Mouse (Mus musculus): ENCODE results near the gene Asic2. TPM values are rescaled to one million over a fixed set of nuclear protein-coding genes. Genes with fewer than 3 reads are reported as not detected.

Gene Asic2
- polyA plus RNA-seq, 1 experiment: not detected

DNA sequence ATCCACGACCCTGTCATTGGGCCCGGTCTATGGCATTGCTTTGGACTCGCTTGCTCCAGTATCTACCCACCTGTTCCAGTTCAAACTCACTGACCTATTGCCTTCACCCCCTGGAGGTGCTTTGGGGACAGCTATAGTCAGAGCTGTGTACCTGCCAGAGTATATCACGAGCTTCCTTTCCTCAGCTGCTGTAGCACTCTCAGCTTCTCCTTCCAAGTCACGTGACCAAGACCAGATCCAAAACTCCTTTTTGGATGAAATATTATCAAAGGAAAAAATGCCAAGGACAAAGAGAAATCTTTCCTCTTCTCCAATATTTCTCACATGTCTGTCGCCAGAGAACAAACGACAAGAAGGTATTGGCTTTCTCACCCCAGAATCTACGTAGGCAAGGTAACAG is 645.8 kb downstream of the Asic2 start:
- H3K4me1 ChIP-seq (ENCODE audit: control insufficient read depth): no peaks in the 10 kb centered on the region
- H3K36me3 ChIP-seq (ENCODE audit: control insufficient read depth): no peaks in the 10 kb centered on the region
- H3K27me3 ChIP-seq (ENCODE audit: control insufficient read depth): no peaks in the 10 kb centered on the region
- H3K4me3 ChIP-seq (replicated peaks): no peak overlapping the region
- TF ChIP-seq GATA1 (IDR thresholded peaks at IDR 0.05; ENCODE audit: low read length): no peak
- no peak for TF ChIP-seq TAL1 (IDR thresholded peaks at IDR 0.05; ENCODE audit: low read length)
- no peaks in the 10 kb centered on the region for H3K9me3 ChIP-seq (ENCODE audit: control insufficient read depth, low read length)

GRCm38 (mm10) chr11:81290041-81290440 is 678.2 kb downstream of the Asic2 start:
- no peak overlapping the region for H3K4me3 ChIP-seq (replicated peaks)
- H3K36me3 ChIP-seq (ENCODE audit: control insufficient read depth): no peaks in the 10 kb centered on the region
- no peaks in the 10 kb centered on the region for H3K9me3 ChIP-seq (ENCODE audit: control insufficient read depth, low read length)
- TF ChIP-seq TAL1 (IDR thresholded peaks at IDR 0.05; ENCODE audit: low read length) (no peak), GATA1 (IDR thresholded peaks at IDR 0.05; ENCODE audit: low read length) (no peak)
- no peaks in the 10 kb centered on the region for H3K4me1 ChIP-seq (ENCODE audit: control insufficient read depth)
- H3K27me3 ChIP-seq (ENCODE audit: control insufficient read depth): no peaks in the 10 kb centered on the region

DNA sequence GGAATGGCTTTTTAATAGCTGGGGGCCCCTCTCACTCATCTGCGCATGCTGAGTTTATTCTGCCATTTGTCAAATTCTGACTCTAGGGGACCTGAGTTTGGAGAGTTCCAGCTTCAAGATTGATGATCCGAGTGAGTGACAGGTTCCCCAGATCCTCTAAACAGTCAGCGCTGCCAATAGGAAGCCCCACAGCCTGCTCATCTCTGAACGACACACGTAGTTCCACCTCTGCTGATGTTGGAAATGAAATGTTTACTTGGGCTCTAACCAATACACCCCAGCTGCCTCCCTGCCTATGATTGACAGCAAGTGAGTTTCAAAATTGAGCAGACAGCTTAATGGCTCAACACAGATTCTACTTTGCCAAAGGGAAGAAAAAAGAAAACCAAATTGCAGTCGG is 685.1 kb downstream of the Asic2 start:
- no peak for TF ChIP-seq TAL1 (IDR thresholded peaks at IDR 0.05; ENCODE audit: low read length)
- TF ChIP-seq GATA1 (IDR thresholded peaks at IDR 0.05; ENCODE audit: low read length): no peak
- no peak overlapping the region for H3K4me3 ChIP-seq (replicated peaks)
- H3K4me1 ChIP-seq (ENCODE audit: control insufficient read depth): no peaks in the 10 kb centered on the region
- H3K27me3 ChIP-seq (ENCODE audit: control insufficient read depth): no peaks in the 10 kb centered on the region
- H3K36me3 ChIP-seq (ENCODE audit: control insufficient read depth): no peaks in the 10 kb centered on the region
- H3K9me3 ChIP-seq (ENCODE audit: control insufficient read depth, low read length): peaks cover 5% of the 10 kb centered on the region

DNA sequence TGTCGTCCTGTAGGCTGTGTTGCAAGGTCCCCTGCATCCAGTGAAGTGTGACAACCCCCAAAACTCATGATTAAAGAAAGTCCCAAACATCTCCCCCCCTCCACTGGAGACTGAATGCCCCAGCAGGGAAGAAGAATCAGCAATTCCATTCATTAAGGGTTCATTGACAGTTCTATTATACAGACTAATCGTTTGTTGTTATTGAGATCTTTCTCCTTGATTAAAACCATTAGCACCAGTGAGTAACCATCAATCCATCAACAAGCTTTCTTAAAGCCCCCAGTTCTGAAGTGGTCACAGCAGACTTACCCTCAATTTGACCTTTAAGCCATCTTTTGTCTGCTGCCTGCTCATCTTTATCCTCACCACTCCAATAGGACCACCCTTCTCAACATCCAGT is 688.2 kb downstream of the Asic2 start:
- no peaks in the 10 kb centered on the region for H3K4me1 ChIP-seq (ENCODE audit: control insufficient read depth)
- H3K27me3 ChIP-seq (ENCODE audit: control insufficient read depth): no peaks in the 10 kb centered on the region
- no peak overlapping the region for H3K4me3 ChIP-seq (replicated peaks)
- no peaks in the 10 kb centered on the region for H3K36me3 ChIP-seq (ENCODE audit: control insufficient read depth)
- H3K9me3 ChIP-seq (ENCODE audit: control insufficient read depth, low read length): peaks cover 7% of the 10 kb centered on the region
- TF ChIP-seq GATA1 (IDR thresholded peaks at IDR 0.05; ENCODE audit: low read length): no peak
- TF ChIP-seq TAL1 (IDR thresholded peaks at IDR 0.05; ENCODE audit: low read length): no peak

GRCm38 (mm10) chr11:81277406-81277805 is 690.9 kb downstream of the Asic2 start:
- Histone ChIP-seq H3K4me1 (ENCODE audit: control insufficient read depth) (no peaks in the 10 kb centered on the region), H3K36me3 (ENCODE audit: control insufficient read depth) (no peaks in the 10 kb centered on the region), H3K9me3 (ENCODE audit: control insufficient read depth, low read length) (peaks cover 7% of the 10 kb centered on the region), H3K4me3 (replicated peaks) (no peak overlapping the region), H3K27me3 (ENCODE audit: control insufficient read depth) (no peaks in the 10 kb centered on the region)
- TF ChIP-seq TAL1 (IDR thresholded peaks at IDR 0.05; ENCODE audit: low read length): no peak
- TF ChIP-seq GATA1 (IDR thresholded peaks at IDR 0.05; ENCODE audit: low read length): no peak

- Histone ChIP-seq H3K9me3 (ENCODE audit: control insufficient read depth, low read length) (no peaks in the 10 kb centered on the region), H3K27me3 (ENCODE audit: control insufficient read depth) (no peaks in the 10 kb centered on the region), H3K4me1 (ENCODE audit: control insufficient read depth) (no peaks in the 10 kb centered on the region), H3K4me3 (replicated peaks) (no peak overlapping the region), H3K36me3 (ENCODE audit: control insufficient read depth) (no peaks in the 10 kb centered on the region)
- TF ChIP-seq GATA1 (IDR thresholded peaks at IDR 0.05; ENCODE audit: low read length) (no peak), TAL1 (IDR thresholded peaks at IDR 0.05; ENCODE audit: low read length) (no peak)
Observed at GRCm38 (mm10) chr11:81272677-81273418, 695.4 kb downstream of the Asic2 start.

DNA sequence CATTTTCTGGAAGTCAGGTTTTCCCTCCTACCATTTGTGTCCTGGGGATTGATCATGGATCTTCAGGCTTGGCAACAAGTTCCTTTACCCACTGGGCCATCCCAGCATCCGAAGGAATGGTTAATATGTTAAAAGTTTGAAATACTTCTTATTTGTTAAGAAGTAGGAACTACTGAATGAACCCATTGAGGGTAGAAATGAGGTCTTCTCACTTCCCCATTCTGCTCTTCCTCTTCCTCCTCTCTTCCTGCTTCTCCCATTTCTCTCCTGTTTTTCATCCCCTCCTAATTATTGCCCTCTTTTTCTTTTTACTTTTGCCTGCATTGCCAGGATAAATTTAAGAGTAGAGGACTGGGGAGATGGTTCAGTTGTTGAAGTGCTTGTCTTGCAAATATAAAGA is 696.8 kb downstream of the Asic2 start:
- no peaks in the 10 kb centered on the region for H3K9me3 ChIP-seq (ENCODE audit: control insufficient read depth, low read length)
- no peaks in the 10 kb centered on the region for H3K27me3 ChIP-seq (ENCODE audit: control insufficient read depth)
- no peak for TF ChIP-seq TAL1 (IDR thresholded peaks at IDR 0.05; ENCODE audit: low read length)
- TF ChIP-seq GATA1 (IDR thresholded peaks at IDR 0.05; ENCODE audit: low read length): no peak
- H3K4me1 ChIP-seq (ENCODE audit: control insufficient read depth): no peaks in the 10 kb centered on the region
- H3K4me3 ChIP-seq (replicated peaks): no peak overlapping the region
- H3K36me3 ChIP-seq (ENCODE audit: control insufficient read depth): no peaks in the 10 kb centered on the region

GRCm38 (mm10) chr11:81270518-81270917 is 697.7 kb downstream of the Asic2 start:
- H3K4me3 ChIP-seq (replicated peaks): no peak overlapping the region
- no peak for TF ChIP-seq TAL1 (IDR thresholded peaks at IDR 0.05; ENCODE audit: low read length)
- no peak for TF ChIP-seq GATA1 (IDR thresholded peaks at IDR 0.05; ENCODE audit: low read length)
- no peaks in the 10 kb centered on the region for H3K9me3 ChIP-seq (ENCODE audit: control insufficient read depth, low read length)
- H3K27me3 ChIP-seq (ENCODE audit: control insufficient read depth): no peaks in the 10 kb centered on the region
- no peaks in the 10 kb centered on the region for H3K36me3 ChIP-seq (ENCODE audit: control insufficient read depth)
- no peaks in the 10 kb centered on the region for H3K4me1 ChIP-seq (ENCODE audit: control insufficient read depth)

DNA sequence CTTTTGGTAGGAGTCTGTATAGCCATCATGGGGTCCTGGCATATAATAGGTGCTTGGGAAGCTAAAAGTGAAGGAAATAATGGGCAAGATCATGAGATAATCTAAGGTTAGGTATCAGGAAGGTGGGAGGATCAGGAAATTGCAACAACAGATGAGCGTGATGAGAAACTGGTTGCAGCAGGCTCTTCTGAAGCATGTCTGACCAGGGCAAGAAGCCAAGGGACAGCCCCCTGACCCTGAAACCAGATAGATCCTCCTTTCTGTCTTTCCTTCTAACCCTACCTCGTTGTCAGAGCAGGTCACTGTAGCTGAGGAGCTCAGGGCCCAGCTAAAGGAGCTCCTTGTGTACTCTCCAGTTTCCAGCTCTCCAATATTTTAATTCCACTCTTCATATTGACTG is 704.5 kb downstream of the Asic2 start:
- Histone ChIP-seq H3K9me3 (ENCODE audit: control insufficient read depth, low read length) (no peaks in the 10 kb centered on the region; the same call in 1 of the 2 replicates), H3K27me3 (ENCODE audit: control insufficient read depth) (no peaks in the 10 kb centered on the region), H3K4me1 (ENCODE audit: control insufficient read depth) (no peaks in the 10 kb centered on the region), H3K36me3 (ENCODE audit: control insufficient read depth) (no peaks in the 10 kb centered on the region), H3K4me3 (replicated peaks) (no peak overlapping the region)
- TF ChIP-seq GATA1 (IDR thresholded peaks at IDR 0.05; ENCODE audit: low read length) (no peak), TAL1 (IDR thresholded peaks at IDR 0.05; ENCODE audit: low read length) (no peak)

DNA sequence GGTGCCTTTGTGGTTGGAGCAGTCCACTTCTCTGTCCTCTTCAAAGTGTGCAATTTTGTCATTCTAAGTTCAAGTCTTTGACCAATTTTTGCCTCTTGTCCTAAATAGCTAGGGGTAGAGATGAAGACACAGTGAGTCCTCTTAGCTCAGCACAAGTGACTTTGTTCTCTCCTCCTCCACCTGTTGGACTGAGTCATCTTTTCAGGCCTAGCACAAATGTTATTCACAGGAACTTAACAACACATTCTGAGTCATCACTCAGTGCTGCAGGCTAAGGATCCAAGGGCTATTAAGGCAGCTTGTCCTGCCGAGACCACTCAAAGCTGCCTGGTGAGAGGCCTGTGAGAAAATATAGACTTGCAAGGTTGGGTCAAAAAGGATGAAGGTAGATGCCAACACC is 705.1 kb downstream of the Asic2 start:
- H3K27me3 ChIP-seq (ENCODE audit: control insufficient read depth): no peaks in the 10 kb centered on the region
- no peak for TF ChIP-seq TAL1 (IDR thresholded peaks at IDR 0.05; ENCODE audit: low read length)
- TF ChIP-seq GATA1 (IDR thresholded peaks at IDR 0.05; ENCODE audit: low read length): no peak
- no peaks in the 10 kb centered on the region for H3K36me3 ChIP-seq (ENCODE audit: control insufficient read depth)
- no peaks in the 10 kb centered on the region; the same call in 1 of the 2 replicates for H3K9me3 ChIP-seq (ENCODE audit: control insufficient read depth, low read length)
- no peaks in the 10 kb centered on the region for H3K4me1 ChIP-seq (ENCODE audit: control insufficient read depth)
- H3K4me3 ChIP-seq (replicated peaks): no peak overlapping the region
